Mouse (Mus musculus): ENCODE measurements around the gene Sgpp2. TPM values are rescaled to one million over a fixed set of nuclear protein-coding genes. Genes with fewer than 3 reads are reported as not detected.

The Sgpp2 gene
- polyA plus RNA-seq, 1 experiment from 2014 or later: 0.65 TPM

GRCm38 (mm10) chr1:78426841-78427240, 116.7 kb downstream of the Sgpp2 start:
- DNase-seq (ENCODE audit: low spot score) (no peak), ATAC-seq (ENCODE audit: insufficient number of reproducible peaks, low FRiP score, low TSS enrichment, low read depth) (no peak)
- Histone ChIP-seq H3K9me3 (ENCODE audit: control insufficient read depth, low read length) (no peaks in the 10 kb centered on the region), H3K4me3 (ENCODE audit: low read depth, low read length) (no peak overlapping the region), H3K4me1 (ENCODE audit: control insufficient read depth, insufficient read depth, low read length) (peaks cover 12% of the 10 kb centered on the region; the same call in 1 of the 2 replicates), H3K36me3 (ENCODE audit: control insufficient read depth, insufficient read depth, low read length) (peaks cover 2% of the 10 kb centered on the region; the same call in 1 of the 2 replicates), H3K27me3 (ENCODE audit: control insufficient read depth, insufficient read depth, low read length) (no peaks in the 10 kb centered on the region), H3K4me2 (ENCODE audit: low read depth, severe bottlenecking) (no peak overlapping the region), H3K27ac (replicated peaks; ENCODE audit: low read depth, low read length) (no peak overlapping the region), H3K9ac (ENCODE audit: low read length) (no peak overlapping the region)
- 74% methylated on average over 3 of the region's 3 CpGs for WGBS

- WGBS: 70% methylated on average over 11 of the region's 11 CpGs
- Histone ChIP-seq H3K27ac (replicated peaks; ENCODE audit: low read depth, low read length) (no peak overlapping the region), H3K4me2 (ENCODE audit: low read depth, severe bottlenecking) (no peak overlapping the region), H3K9ac (ENCODE audit: low read length) (no peak overlapping the region), H3K4me3 (ENCODE audit: low read depth, low read length) (no peak overlapping the region), H3K27me3 (ENCODE audit: control insufficient read depth, insufficient read depth, low read length) (no peaks in the 10 kb centered on the region), H3K4me1 (ENCODE audit: control insufficient read depth, insufficient read depth, low read length) (peaks cover 12% of the 10 kb centered on the region; the same call in 1 of the 2 replicates), H3K9me3 (ENCODE audit: control insufficient read depth, low read length) (no peaks in the 10 kb centered on the region), H3K36me3 (ENCODE audit: control insufficient read depth, insufficient read depth, low read length) (peaks cover 2% of the 10 kb centered on the region; the same call in 1 of the 2 replicates)
- DNase-seq (ENCODE audit: low spot score) (no peak), ATAC-seq (ENCODE audit: insufficient number of reproducible peaks, low FRiP score, low TSS enrichment, low read depth) (no peak)
Measured at GRCm38 (mm10) chr1:78428851-78429250, 118.7 kb downstream of the Sgpp2 start.

- H3K36me3 ChIP-seq (ENCODE audit: control insufficient read depth, insufficient read depth, low read length): no peaks in the 10 kb centered on the region
- H3K9ac ChIP-seq (ENCODE audit: low read length): no peak overlapping the region
- no peaks in the 10 kb centered on the region for H3K9me3 ChIP-seq (ENCODE audit: control insufficient read depth, low read length)
- H3K4me3 ChIP-seq (ENCODE audit: low read depth, low read length): no peak overlapping the region
- 0 out of 2 replicates have a peak, but pooled peaks cover 3% of the 10 kb centered on the region for H3K4me1 ChIP-seq (ENCODE audit: control insufficient read depth, insufficient read depth, low read length)
- DNase-seq (ENCODE audit: low spot score): no peak
- H3K4me2 ChIP-seq (ENCODE audit: low read depth, severe bottlenecking): no peak overlapping the region
- no peak for ATAC-seq (ENCODE audit: insufficient number of reproducible peaks, low FRiP score, low TSS enrichment, low read depth)
- H3K27ac ChIP-seq (replicated peaks; ENCODE audit: low read depth, low read length): no peak overlapping the region
- no peaks in the 10 kb centered on the region for H3K27me3 ChIP-seq (ENCODE audit: control insufficient read depth, insufficient read depth, low read length)
- WGBS: 94% methylated on average over 9 of the region's 9 CpGs
Measured at GRCm38 (mm10) chr1:78433472-78433871, 123.3 kb downstream of the Sgpp2 start.

DNA sequence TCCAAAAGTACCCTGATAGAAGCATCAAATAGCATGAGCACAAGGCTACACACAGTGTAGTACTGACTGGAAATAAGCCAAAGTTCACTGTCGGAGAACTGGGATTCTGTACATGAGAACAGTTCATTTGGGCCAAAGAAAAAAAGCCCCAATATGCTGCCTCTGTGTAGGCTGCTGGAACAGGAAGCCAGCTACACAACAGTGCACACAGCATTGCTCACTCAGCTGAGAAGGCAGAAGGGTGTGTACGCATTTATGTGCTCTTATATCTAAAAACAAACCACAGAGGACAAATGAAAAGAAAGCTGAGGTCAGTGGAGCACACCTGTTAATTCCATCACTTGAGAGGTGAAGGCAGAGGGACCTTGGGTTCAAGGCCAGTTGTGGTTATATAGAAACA, 125.8 kb downstream of the Sgpp2 start:
- WGBS: 90% methylated on average over 2 of the region's 2 CpGs
- H3K9ac ChIP-seq (ENCODE audit: low read length): no peak overlapping the region

DNA sequence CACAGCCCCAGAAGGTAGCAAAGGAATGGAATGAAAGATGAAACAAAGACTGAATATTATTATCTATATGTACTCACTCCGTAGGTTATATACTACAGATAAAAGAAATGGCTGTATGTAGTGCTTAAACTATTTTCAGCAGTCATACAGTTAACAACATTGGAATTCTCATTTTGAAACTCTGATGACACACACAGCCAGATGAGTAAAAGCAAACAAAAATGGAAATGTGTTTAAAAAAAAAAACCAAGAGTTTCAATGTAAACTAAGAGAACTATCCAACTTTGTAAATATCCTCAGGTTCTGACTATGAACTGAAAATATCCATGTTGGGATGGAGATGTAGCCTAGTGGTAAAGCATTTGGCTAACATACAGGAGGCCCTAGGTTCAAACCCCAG, 126.3 kb downstream of the Sgpp2 start:
- no peaks in the 10 kb centered on the region for H3K4me1 ChIP-seq (ENCODE audit: control insufficient read depth, insufficient read depth, low read length)
- no peak for DNase-seq (ENCODE audit: low spot score)
- H3K9ac ChIP-seq (ENCODE audit: low read length): no peak overlapping the region
- 97% methylated on average over 1 of the region's 1 CpGs for WGBS
- no peak for ATAC-seq (ENCODE audit: insufficient number of reproducible peaks, low FRiP score, low TSS enrichment, low read depth)
- no peaks in the 10 kb centered on the region for H3K36me3 ChIP-seq (ENCODE audit: control insufficient read depth, insufficient read depth, low read length)
- no peak overlapping the region for H3K27ac ChIP-seq (replicated peaks; ENCODE audit: low read depth, low read length)
- no peaks in the 10 kb centered on the region for H3K27me3 ChIP-seq (ENCODE audit: control insufficient read depth, insufficient read depth, low read length)
- no peak overlapping the region for H3K4me2 ChIP-seq (ENCODE audit: low read depth, severe bottlenecking)
- no peak overlapping the region for H3K4me3 ChIP-seq (ENCODE audit: low read depth, low read length)
- H3K9me3 ChIP-seq (ENCODE audit: control insufficient read depth, low read length): no peaks in the 10 kb centered on the region

More for the DNA sequence above, 125.8 kb downstream of the Sgpp2 start:
- Histone ChIP-seq H3K4me3 (ENCODE audit: low read depth, low read length) (no peak overlapping the region), H3K27ac (replicated peaks; ENCODE audit: low read depth, low read length) (no peak overlapping the region), H3K36me3 (ENCODE audit: control insufficient read depth, insufficient read depth, low read length) (no peaks in the 10 kb centered on the region), H3K4me1 (ENCODE audit: control insufficient read depth, insufficient read depth, low read length) (no peaks in the 10 kb centered on the region), H3K27me3 (ENCODE audit: control insufficient read depth, insufficient read depth, low read length) (no peaks in the 10 kb centered on the region), H3K9me3 (ENCODE audit: control insufficient read depth, low read length) (no peaks in the 10 kb centered on the region), H3K4me2 (ENCODE audit: low read depth, severe bottlenecking) (no peak overlapping the region)
- DNase-seq (ENCODE audit: low spot score) (no peak), ATAC-seq (ENCODE audit: insufficient number of reproducible peaks, low FRiP score, low TSS enrichment, low read depth) (no peak)

DNA sequence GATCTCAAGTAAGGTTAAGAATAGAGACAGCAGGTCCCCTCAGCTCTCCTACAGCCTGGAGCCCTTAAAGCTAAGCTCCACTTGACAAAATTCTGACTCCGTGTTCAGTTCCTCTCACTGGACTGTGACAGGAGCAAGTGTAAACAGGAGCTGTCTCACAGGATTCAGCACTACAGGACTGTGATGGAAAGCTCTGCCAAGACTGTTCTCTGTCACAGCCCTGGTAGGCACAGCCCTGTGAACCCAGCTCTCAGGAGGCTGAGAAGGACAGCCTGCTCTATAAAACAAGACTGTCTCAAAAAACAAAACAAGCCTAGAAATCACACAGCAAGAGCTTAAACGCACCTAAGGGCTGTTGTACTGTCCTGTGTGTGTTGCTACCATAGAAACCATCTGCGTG, 127.0 kb downstream of the Sgpp2 start:
- ATAC-seq (ENCODE audit: insufficient number of reproducible peaks, low FRiP score, low TSS enrichment, low read depth) (no peak), DNase-seq (ENCODE audit: low spot score) (no peak)
- H3K9me3 ChIP-seq (ENCODE audit: control insufficient read depth, low read length): no peaks in the 10 kb centered on the region
- H3K27ac ChIP-seq (replicated peaks; ENCODE audit: low read depth, low read length): no peak overlapping the region
- WGBS: 86% methylated on average over 3 of the region's 3 CpGs
- no peaks in the 10 kb centered on the region for H3K27me3 ChIP-seq (ENCODE audit: control insufficient read depth, insufficient read depth, low read length)
- H3K4me1 ChIP-seq (ENCODE audit: control insufficient read depth, insufficient read depth, low read length): no peaks in the 10 kb centered on the region
- no peak overlapping the region for H3K4me2 ChIP-seq (ENCODE audit: low read depth, severe bottlenecking)
- no peaks in the 10 kb centered on the region for H3K36me3 ChIP-seq (ENCODE audit: control insufficient read depth, insufficient read depth, low read length)
- no peak overlapping the region for H3K4me3 ChIP-seq (ENCODE audit: low read depth, low read length)
- no peak overlapping the region for H3K9ac ChIP-seq (ENCODE audit: low read length)

DNA sequence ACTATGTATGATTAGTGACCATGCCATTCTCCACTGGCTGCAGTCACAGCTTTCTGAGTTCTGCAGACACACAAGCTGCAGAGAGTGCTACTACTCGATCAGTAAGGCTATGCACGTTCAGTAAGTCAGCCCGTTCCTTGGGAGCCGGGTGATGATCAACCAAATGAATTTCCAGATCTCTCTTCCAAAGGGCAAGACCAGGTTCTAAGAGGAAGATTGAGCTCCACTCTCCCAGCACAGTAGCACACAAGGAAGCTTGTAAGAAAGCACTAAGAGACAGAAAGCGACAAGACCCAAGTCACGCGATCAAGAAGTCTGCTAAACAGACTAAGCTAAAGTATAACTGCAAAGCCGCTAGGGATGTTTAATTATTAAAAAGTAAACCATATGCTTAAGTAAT, 130.6 kb downstream of the Sgpp2 start:
- no peak for DNase-seq (ENCODE audit: low spot score)
- Histone ChIP-seq H3K4me1 (ENCODE audit: control insufficient read depth, insufficient read depth, low read length) (peaks cover 4% of the 10 kb centered on the region; the same call in 1 of the 2 replicates), H3K27me3 (ENCODE audit: control insufficient read depth, insufficient read depth, low read length) (no peaks in the 10 kb centered on the region), H3K4me3 (ENCODE audit: low read depth, low read length) (no peak overlapping the region), H3K27ac (replicated peaks; ENCODE audit: low read depth, low read length) (no peak overlapping the region), H3K4me2 (ENCODE audit: low read depth, severe bottlenecking) (no peak overlapping the region), H3K36me3 (ENCODE audit: control insufficient read depth, insufficient read depth, low read length) (no peaks in the 10 kb centered on the region; the same call in 1 of the 2 replicates), H3K9ac (ENCODE audit: low read length) (no peak overlapping the region), H3K9me3 (ENCODE audit: control insufficient read depth, low read length) (no peaks in the 10 kb centered on the region)
- no peak for ATAC-seq (ENCODE audit: insufficient number of reproducible peaks, low FRiP score, low TSS enrichment, low read depth)
- 88% methylated on average over 8 of the region's 8 CpGs for WGBS

- no peaks in the 10 kb centered on the region for H3K27me3 ChIP-seq (ENCODE audit: control insufficient read depth, insufficient read depth, low read length)
- no peaks in the 10 kb centered on the region; the same call in 1 of the 2 replicates for H3K36me3 ChIP-seq (ENCODE audit: control insufficient read depth, insufficient read depth, low read length)
- no peak overlapping the region for H3K4me3 ChIP-seq (ENCODE audit: low read depth, low read length)
- H3K9me3 ChIP-seq (ENCODE audit: control insufficient read depth, low read length): no peaks in the 10 kb centered on the region
- DNase-seq (ENCODE audit: low spot score) (peak; percentile 57), ATAC-seq (ENCODE audit: insufficient number of reproducible peaks, low FRiP score, low TSS enrichment, low read depth) (no peak)
- no peak overlapping the region for H3K9ac ChIP-seq (ENCODE audit: low read length)
- H3K27ac ChIP-seq (replicated peaks; ENCODE audit: low read depth, low read length): no peak overlapping the region; the same call in 1 of the 2 replicates
- peaks cover 4% of the 10 kb centered on the region; the same call in 1 of the 2 replicates for H3K4me1 ChIP-seq (ENCODE audit: control insufficient read depth, insufficient read depth, low read length)
- 47% methylated on average over 7 of the region's 7 CpGs for WGBS
- no peak overlapping the region for H3K4me2 ChIP-seq (ENCODE audit: low read depth, severe bottlenecking)
Measured at GRCm38 (mm10) chr1:78443056-78443455, 132.9 kb downstream of the Sgpp2 start.

DNA sequence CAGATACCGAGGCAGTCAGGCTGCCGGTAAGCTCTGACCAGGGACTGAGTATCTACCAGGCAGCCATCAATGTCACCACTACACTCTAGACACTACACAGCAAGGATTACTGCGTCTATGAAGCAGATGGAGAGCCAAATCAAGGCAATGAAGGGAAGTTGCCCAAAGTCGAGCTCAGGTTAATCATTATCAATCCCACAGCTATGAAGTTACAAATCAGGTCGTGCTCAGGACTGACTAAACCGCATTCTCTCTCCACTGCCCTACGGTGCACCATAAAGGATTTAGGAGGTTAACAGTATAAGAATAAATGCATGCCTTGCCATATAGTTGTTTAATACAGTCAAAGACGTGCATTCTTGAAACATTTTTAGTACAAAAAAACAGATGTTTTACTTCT, 136.1 kb downstream of the Sgpp2 start:
- Histone ChIP-seq H3K4me2 (ENCODE audit: low read depth, severe bottlenecking) (no peak overlapping the region), H3K4me3 (ENCODE audit: low read depth, low read length) (no peak overlapping the region), H3K27me3 (ENCODE audit: control insufficient read depth, insufficient read depth, low read length) (no peaks in the 10 kb centered on the region), H3K9me3 (ENCODE audit: control insufficient read depth, low read length) (no peaks in the 10 kb centered on the region), H3K9ac (ENCODE audit: low read length) (no peak overlapping the region), H3K27ac (replicated peaks; ENCODE audit: low read depth, low read length) (no peak overlapping the region), H3K4me1 (ENCODE audit: control insufficient read depth, insufficient read depth, low read length) (peaks cover 4% of the 10 kb centered on the region; the same call in 1 of the 2 replicates), H3K36me3 (ENCODE audit: control insufficient read depth, insufficient read depth, low read length) (no peaks in the 10 kb centered on the region; the same call in 1 of the 2 replicates)
- WGBS: 86% methylated on average over 8 of the region's 8 CpGs
- no peak for ATAC-seq (ENCODE audit: insufficient number of reproducible peaks, low FRiP score, low TSS enrichment, low read depth)
- DNase-seq (ENCODE audit: low spot score): no peak

Data from limb, embryonic 11.5 days (tissue).